Mouse (Mus musculus): ENCODE results near the gene Tnnc2.

DNA sequence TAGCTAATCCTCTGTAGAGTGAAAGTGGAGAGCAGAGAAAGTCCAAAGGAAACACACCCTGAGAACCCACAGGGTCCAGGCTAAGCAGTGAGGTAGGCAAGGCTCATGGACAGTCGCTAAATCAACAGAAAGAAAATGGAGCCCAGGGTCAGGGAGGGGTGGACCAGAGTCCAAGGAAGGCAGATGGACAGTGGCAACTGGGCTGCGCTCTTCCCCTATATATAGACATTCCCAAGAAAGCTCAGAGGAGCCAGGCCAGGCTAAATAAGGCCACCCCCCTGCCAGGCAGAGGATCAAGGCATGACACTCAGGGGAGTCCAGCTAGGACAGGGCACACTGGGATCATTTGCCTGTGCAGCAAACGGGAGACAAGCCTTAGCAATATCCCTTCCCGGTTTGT is 2.1 kb upstream of the Tnnc2 start:
- TF ChIP-seq CTCF (IDR thresholded peaks at IDR 0.05; ENCODE audit: borderline replicate concordance, insufficient read depth, low read depth, low read length) (no peak), POLR2A (IDR thresholded peaks at IDR 0.05; ENCODE audit: borderline replicate concordance, insufficient read depth, low read length) (no peak)
